Mouse (Mus musculus): ENCODE results near the gene Cldn9.

DNA sequence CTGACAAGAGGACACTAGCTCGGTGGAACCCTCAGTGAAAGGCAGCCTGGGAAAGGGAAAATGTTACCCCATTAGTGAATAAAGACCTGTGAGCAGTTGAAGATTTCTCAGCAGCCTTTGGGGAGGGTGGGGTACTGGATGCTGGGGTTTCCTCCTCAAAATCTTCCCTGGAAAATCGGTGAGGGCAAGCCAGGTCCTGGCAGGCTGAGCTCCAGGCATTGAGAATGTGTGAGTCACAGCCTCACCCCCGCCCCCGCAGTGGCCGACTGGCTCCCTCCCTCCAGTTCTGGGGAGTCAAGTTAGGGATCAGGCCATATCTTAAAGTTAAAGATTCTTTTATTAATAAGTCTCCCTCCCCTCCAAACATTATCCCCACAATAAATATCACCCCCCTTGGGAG is 8.7 kb downstream of the Cldn9 start:
- TF ChIP-seq MAFK (IDR thresholded peaks at IDR 0.05; ENCODE audit: insufficient read depth, low read depth, low read length) (no peak), CHD2 (IDR thresholded peaks at IDR 0.05; ENCODE audit: low read depth, low read length) (no peak), ZNF384 (IDR thresholded peaks at IDR 0.05; ENCODE audit: low read depth, low read length) (no peak)

Data from ES-E14 (cell line).